Mouse (Mus musculus) thymus, postnatal 36 days (tissue): ENCODE data around the gene Slc4a3.

Experiments
- DNase-seq, 2 experiments: peaks; one replicate each; pipeline ENCODE4 v3.0.0; 2022; ENCODE audit warnings: mixed read lengths in 2 of 2

Gene Slc4a3

DNA sequence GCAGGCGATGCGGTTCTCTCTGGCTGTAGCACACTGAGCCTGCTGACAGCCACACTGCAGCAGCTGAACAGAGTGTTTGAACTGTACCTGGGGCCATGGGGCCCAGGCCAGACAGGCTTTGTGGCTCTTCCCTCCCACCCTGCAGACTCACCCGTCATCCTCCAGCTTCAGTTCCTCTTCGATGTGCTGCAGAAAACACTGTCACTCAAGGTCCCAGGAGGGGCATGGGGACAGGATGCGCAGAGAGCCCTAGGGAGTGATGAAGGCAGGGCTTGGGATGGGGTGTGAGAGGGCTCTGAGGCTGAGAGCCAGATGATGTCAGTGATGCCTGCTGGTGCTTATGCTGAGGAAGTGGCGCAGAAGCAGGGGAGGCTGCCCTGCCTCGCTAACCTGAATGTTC, 21.4 kb upstream of the Slc4a3 start:
- no peak for DNase-seq

DNA sequence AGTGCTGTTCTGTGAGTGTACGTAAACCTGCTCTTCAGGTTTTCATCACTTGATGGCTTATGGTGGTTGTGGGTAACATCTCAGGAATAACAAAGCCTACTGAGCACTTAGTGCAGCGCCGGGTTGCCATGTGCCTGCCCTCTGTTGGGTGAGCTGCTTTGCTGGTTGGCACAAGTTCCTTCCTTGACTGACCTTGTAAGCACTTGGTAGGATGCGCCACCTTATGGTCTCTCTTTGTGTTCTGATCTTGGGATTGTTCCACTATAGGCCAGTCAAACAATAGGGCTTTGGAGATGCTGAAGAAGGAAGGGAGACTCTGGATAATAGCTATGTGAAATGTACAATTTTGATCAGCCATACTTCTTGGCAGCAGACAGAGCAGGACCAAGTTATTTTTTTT, 15.5 kb upstream of the Slc4a3 start:
- no peak for DNase-seq

DNA sequence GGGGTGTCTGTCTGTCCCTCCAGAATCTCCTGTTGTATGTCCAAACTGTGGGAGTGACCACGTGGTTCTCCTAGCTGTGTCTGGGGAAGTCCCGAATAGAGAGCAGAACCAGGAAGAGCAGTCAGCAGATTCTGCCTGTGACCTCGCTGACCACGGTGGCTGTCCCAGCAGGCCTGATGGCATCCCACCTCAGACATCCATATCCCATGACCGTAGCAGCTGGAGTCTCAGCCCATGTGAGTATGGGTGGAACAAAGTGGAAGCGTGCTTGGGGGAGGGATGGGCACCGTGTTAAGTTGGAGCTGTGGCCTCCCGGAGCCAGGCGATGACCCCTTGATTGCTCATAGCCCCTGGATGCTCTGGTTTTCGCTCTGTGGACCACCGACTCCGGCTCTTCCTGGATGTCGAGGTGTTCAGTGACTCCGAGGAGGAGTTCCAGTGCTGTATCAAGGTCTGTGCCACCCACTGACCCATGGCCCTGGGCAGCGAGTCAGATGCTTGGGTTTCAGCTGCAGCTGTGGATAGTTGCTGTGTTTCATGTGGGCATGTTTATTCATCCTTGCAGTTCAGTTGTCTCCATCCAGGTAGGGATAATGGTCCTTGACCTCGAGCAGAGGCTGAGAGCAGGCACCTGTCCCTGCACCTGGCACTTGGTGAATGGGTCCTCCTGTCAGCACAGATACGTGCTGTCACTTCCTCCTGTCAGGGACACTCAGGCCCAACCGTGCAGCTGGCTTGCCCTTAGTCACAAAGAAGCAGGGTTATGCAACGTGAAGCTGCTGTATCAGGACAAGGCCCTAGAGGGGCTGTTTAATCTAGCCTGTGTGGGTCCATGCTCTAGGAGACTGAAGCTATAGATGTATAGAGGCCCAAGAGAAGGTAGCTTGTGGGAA, 13.5 kb upstream of the Slc4a3 start:
- DNase-seq, result no peak

DNA sequence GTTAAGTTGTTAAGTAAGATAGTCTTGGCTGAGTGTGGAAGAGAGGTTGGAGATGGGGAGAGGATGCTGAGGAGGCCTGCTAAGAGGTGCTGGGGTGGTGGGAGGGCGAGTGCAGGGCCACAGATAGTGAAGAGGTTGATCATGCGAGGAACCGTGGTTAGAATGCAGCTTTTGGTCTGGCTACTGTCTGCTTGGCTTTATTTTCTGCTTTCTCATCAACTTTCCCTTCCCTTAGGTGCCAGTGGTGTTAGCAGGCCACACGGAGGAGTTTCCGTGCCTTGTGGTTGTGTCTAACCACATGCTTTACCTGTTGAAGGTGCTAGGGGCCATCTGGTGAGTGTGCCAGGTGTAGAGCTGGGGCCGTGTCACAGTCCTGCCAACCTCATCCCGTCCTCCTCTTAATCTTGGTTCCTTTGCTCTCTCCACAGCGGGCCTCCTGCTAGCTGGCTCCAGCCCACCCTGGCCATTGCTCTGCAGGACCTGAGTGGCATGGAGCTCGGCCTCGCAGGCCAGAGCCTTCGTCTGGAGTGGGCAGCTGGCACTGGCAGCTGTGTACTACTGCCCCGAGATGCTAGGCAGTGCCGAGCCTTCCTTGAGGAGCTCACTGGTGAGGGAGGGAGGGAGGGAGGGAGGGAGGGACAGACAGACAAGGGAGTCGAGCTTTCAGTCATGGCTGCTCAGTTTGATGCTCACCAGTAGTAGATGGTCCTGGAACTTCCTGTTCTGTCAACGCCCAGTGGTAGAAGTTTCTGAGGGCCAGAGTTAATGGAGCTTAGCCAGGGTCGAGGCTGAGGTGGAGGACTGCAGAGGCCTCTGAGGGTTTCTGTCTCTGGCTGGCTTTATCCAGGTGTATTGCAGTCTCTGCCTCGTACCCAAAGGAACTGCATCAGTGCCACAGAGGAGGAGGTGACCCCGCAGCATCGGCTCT, 12.5 kb upstream of the Slc4a3 start:
- no peak for DNase-seq

DNA sequence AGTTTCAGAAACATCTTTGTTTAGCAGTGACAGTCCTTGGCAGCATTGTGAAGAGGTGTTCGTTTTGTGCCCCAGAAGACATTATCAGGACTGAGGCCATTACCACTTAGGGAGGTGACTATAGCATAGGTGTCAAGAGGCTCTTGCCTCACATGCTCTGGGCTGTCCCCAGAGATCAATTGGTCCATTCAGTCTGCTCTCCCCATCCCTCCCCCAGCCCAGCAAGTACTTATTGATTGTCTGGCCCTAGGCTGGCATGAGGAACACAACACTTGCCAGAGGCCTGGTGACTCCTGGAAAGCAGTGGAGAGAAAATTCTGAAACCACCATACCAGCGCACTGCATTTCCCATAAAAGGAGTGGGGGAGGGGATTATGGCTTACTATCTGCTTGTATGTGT, 8.5 kb upstream of the Slc4a3 start:
- DNase-seq, result no peak

DNA sequence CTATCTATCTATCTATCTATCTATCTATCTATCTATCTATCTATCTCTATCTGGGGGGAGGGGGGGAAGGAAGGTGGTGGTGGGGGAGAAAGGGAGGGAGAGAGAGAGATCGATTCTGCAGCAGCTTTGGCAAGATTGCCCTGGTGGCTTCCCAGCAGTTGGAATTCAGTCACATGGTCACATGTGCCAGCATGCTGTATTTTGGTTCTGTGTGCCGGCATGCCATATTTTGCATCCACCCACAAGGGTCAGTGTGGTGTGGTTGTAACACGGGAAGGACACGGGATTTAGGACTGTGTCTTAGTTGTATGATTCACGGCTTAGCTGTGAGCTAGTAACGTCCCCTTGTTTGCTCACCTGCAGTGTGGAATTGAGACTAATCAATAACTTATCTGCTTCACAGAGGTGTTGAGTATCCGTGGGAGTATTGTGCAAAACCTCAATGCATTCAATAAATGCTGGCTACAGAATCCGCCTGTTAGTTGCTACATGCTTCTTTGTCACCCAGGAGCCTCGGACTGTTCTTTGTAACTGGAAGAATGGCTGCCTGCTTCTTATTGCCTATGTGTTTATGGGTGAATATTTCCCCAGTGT, 7.4 kb upstream of the Slc4a3 start:
- DNase-seq, result no peak

DNA sequence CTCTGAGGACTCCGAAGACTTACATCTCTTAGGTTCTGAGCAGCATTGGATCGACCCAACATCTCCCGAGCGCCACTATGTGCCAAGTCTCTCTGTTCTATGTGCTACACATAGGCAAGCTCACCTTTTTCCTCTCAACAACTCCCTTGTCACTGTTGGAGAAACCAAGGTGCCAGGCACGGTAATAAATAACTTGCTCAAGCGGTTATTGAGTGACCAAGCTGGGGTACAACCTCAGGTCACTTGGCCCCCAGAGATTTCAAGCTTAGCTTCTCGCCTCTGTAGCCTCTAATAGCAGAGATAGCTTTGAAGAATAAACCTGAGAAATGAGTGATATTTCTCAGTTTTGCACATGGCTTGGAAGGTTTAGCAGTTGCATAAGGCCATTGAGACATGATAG, 4.6 kb upstream of the Slc4a3 start:
- DNase-seq, result no peak

DNA sequence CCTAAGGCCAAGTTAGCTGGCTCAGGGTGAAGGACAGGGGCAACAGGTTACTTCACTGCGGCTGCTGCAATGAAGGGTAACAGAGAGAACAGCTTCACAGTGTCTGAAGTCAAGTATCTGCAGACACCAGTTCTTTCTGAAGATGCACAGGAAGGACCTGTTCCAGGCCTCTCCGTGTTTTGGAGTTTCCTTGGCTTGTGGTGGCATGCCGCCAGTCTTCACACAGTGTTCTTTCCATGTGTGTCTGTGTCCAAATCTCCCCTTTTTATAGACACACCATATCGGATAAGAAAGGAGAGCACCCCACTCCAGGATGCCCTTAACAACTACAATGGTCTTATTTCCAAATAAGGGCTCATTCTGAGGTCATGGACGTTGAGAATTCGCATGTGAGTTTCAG, 1.7 kb upstream of the Slc4a3 start:
- no peak for DNase-seq

DNA sequence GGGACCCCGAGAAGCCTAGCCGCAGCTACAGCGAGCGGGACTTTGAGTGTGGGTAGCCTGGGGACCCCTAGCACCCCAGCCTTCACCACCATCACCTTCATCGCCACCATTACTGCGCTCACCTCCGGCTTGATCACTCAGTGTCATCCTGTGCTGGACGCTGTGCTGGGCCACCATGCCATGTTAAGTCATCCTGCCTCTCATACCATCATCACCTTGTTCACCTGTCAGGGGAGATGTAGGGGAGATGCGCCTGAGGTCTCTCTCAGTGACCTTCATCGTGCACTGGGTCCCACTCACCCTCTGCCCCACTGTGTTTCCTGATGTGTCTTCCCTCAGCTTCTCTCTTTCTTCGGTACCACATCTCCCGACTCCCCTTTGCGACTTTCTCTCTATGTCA, 1.3 kb downstream of the Slc4a3 start:
- no peak for DNase-seq

DNA sequence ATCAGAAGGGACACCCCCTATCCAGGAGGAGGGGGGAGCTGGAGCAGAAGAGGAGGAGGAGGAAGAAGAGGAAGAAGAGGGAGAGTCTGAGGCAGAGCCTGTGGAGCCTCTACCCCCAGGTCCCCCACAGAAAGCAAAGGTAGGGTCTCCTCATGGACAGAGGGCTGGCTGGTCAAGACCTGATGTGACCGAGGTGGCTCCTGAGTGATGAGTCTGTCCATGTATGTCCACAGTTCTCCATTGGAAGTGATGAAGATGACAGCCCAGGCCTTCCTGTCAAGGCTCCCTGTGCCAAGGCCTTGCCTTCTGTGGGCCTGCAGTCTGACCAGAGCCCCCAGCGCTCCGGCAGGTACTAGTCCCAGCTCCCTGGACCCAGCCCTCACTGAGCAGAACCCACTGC, 2.0 kb downstream of the Slc4a3 start:
- no peak for DNase-seq

DNA sequence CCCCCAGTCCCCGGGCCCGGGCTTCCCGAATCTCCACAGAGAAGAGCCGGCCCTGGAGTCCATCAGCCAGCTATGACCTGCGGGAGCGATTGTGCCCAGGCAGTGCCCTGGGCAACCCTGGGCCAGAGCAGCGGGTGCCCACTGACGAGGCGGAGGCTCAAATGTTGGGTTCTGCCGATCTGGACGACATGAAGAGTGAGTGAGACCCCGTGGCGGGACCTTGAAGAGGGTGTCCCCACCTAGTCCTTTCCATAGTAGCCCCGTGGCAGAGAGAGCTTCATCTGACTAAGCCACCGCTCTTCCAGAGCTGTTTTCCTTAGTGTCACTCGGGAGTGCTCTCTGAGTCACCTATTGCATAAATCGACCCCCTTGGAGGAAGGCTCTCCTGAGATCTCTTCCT, 2.8 kb downstream of the Slc4a3 start:
- no peak for DNase-seq

DNA sequence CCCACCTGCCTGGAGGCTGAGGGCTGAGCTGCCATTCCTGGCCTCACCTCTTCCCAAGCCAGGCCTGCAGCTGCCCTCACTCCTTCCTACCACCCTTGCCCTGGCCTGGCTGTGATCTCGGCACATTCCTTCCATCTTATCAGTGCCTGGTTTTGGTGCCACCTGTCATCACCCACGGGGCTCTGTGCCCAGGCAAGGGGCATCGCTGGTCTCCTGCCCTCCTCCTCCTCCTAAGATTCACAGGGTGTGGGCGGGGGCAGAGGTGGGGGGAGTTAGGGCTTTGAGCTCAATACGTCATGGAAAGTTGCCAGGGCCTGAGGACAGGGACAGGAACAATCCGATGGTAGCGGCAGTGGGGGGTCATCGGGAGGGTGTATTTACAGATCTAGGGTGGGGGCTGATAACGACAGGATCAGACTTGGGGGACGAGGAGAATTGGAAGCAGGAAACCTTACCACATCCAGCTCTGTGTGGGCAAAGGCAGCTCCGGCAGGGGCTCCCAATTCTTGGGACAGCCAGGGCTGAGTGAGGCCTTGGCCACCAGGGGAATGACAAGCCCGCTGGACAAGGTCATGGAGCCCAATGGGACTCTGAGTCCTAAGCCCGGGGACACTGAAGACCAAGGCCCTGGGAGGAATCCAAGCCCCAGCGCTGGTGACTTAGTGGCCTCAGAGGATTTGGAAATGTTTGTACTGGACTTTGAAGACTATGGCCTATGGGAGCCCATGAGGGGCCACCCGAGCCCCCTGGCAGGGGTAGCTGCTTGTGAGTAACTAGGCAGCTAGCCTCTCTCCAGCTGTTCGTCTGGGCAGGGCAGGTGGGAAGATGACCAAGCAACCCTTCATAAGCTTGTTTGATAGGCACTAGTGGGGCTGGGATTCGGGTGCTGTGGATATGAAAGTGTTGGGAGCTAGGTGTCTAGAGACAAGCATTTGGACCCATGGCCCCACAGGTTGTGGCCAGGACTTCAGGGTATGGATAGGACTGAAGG, 3.5 kb downstream of the Slc4a3 start:
- no peak for DNase-seq

DNA sequence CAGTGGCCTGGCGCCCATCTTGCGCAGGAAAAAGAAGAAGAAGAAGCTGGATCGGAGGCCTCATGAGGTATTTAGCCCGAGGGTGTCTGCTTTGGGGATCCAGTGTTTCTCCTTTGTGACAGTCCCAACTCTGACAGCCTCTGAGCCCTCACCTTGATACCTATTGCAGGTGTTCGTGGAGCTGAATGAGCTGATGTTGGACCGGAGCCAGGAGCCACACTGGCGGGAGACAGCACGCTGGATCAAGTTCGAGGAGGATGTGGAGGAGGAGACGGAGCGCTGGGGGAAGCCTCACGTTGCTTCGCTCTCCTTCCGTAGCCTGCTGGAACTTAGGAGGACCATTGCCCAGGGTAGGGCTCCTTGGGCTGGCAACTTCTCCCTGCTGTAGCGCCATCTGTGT, 4.5 kb downstream of the Slc4a3 start:
- no peak for DNase-seq

DNA sequence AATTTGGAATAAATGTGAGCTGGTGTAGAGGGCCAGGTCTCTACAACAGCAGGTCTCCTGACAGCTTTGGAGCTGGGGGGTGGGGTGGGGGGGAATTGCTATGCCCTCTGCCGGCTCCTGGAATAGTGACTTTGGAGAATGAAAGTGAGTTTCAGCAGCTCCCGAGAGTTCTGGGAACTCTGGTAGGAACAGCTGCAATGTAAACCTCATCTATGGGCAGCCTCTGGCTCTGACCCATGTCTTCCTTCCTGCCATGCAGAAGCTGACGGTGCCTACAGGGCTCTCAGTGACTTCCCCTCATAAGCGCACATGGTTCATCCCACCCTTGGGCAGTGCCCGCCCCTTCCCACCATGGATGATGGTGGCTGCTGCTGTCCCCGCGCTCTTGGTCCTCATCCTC, 9.6 kb downstream of the Slc4a3 start:
- DNase-seq, result no peak

DNA sequence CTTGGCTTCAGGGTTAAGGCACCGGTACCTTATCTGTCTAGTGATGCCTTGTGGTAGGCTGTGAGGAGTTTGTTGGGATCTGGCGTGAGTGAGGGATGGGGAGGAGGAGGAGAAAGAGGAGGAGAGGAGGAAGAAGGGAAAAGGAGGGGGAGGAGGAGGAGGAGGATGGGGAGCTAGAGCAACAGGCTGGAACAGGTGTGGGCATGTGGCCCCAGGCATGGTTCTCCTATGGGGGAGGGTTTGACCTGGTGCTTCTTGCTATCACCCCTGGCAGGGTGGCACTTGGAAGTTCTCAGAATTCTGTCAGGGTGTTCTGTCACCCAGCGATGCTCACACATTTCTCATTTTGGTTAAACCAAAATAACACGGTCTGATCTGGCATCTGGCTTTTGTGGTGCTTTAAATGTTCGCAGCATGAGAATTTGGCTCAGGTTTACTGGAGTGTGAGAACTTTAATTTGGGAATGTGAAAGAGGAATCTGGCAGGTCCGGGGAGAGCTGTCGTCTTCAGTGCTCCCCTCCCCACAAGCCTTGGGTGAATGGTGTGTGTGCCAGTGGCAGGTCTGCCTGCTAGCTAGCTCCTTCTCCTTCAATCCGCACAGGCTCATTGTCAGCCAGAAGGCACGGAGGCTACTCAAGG, 10.2 kb downstream of the Slc4a3 start:
- DNase-seq, result no peak

DNA sequence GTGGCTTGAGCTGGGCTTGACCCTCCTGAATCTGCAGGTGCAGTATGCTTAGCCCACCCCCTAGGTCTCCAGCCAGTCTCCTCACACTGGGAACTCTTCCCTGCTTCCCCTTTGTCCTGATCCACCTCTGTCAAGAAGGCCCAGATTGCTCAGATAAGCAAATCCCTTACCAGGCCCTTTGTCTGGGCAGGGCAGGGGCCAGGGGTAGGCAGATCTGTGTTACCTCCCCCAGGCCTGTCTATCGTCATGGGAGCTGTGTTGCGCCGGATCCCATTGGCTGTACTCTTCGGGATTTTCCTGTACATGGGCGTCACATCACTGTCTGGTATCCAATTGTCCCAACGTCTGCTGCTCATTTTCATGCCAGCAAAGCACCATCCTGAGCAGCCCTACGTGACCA, 11.0 kb downstream of the Slc4a3 start:
- DNase-seq, result no peak

DNA sequence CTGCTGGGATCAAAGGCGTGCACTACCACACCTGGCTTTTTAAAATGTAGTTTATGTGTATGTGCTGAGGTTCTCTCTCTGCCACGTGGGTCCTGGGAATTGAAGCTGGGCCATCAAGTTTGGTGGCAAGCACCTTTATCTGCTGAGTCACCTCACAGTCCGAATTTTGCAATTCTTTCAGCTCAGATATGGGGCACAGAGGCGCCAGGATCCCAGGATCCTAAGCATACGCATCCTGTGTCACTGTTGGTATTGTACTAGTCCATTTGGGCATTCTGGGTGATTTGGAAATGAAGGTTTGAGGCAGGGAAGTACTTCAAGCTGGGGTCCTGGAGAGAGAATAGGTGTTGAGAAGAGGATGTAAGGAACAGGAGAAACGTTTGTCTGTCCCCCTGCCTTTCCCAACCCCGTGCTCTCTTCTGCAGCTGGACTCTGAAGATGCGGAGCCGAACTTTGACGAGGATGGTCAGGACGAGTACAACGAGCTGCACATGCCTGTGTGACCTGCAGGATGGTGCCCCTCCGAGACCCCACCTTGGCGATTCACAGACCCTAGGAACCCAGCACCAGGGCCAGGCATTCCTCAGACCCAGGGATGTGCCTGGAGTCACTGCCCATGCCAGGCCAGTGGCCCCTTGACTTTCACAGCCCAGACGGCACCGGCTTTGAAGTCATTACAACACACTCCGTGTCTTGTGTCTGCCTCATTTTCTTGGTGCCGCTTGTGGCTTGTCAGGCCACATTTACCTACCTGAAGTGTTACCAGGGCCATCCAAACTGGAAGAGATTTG, 12.5 kb downstream of the Slc4a3 start:
- DNase-seq, result no peak

DNA sequence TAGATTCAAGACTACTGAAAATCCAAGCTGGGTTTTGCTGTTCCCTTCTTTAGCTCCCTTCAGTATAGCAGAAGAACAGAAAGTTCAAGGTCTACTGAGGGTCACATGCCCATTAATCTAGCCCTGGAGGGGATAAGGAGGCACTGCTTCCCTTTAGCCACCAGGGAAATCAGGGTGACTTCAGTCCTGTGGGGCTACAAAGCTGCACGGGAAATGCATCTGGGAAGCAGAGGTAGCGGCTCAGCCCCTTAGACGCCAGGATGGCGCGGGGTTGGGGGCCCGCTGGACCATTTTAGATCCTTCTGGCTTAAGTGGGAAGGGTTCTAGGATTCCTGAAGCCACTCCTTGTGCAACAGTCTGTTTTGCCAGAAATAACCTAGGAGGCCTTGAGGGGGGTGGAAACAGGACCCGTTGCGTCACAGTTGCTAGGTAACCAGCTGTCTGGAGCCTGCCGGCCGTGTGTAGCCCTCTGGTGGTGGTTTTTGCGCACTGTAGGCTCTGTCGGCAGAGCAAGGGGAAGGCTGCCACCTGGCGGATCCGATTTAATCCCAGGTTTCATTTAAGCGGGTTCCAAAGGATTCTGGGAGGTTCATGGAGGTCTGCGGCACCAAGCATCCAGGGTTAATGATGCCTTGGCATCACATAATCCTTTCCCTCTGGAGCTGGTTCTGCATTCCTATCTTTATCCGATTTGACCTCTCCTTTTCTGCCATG, 13.3 kb downstream of the Slc4a3 start:
- DNase-seq, result peak; percentile 75 to 77

DNA sequence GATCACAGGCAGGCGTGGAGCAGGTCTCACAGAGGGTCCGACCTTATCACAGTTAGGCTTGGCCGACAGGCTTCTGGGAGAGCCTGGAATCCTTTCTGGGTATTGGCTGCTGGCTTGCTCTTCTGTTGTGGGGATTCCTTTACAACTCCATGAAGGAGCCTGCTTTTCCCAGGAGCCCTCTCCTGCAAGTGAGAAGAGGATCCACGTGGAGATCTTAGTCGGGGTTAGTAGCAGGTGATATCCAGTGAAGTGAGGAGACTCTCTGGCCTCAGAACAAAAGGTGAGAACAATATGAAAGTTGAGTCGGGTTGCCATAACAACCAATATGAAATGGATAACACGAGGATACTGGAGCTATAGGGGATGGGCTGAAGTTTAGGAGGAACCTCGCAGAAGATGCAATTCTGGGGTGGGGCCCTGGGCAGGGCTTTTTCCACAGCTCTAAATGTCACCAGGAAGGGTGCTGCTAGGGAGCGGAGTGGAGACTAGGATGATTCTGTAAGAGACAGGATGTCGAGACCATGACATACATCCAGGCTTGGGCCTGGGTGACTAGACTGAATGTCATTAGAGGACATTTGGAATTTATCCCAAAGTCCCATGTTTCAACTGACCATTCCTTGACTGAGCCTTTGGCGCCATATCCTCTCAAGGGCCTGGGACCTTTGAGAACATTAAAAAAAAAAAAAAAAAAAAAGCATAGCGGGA, 14.3 kb downstream of the Slc4a3 start:
- no peak for DNase-seq
